Mouse (Mus musculus): Measurements from ENCODE around the gene Rnaset2a.
"Not testable (repeated sequence)": the region's sequence is repeated elsewhere in the genome, so short reads cannot be mapped to it uniquely, and the experiment has no call there.

- not testable (repeated sequence) for TF ChIP-seq POLR2A, CTCF (IDR thresholded peaks at IDR 0.05; ENCODE audit: extremely low read depth, insufficient read depth, low read length)
Observed at GRCm38 (mm10) chr17:8165608-8165945, 17.7 kb upstream of the Rnaset2a start.
